Comparison of ENCODE assay signal across 8 mouse cellular contexts in the genomic region with DNA sequence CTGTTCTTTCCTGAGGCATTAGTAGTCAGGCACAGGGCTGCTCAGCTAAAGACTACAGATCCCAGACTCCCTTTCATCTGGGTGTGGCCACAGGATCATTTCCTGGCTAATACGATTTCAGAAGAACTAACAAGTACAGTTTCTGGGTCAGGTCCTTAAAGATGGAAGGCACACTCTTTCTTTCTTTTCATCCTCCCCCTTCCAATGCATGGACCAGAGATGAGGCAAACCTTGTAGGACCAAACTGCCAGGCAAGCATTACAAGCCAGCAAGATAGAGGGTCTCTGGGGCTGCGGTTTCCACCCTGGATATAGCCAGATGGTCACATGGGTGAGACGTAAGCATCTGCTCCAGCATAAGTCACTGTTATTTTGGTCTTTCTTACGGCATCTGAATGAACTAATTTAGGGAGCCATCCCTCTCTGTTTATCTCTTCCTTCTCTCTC. TPM values are rescaled to one million over a fixed set of nuclear protein-coding genes. Genes with fewer than 3 reads are reported as not detected.
DNase-seq lines count a peak whose midpoint lies in the region; ATAC-seq and TF ChIP-seq lines count a peak whose summit lies in the region.
"Had no signal": no experiment of that assay in that cellular context is flagged by ENCODE, and none has a peak within 500 bp of the region (broad histone marks: within the 10 kb centered on the region; RNA-seq: fewer than 3 reads in every experiment).

No protein-coding gene starts in this region.

- TF ChIP-seq CTCF in left cerebral cortex, adult 2 months (IDR thresholded peaks at IDR 0.05): no peak

- intact Hi-C loops in left cerebral cortex, adult 2 months (cut with DNase I): no loop called here
- intact Hi-C loops in left cerebral cortex, postnatal 4 days (cut with DNase I): loop anchor here (5.0 to 10.0 kb wide), 2 partner anchors 107 to 330 kb away; no protein-coding TSS in a partner anchor

- peak overlapping the region; percentile 8; the same call in 1 of the 2 replicates for H3K9ac ChIP-seq in heart, embryonic 16.5 days (ENCODE audit: low read length)
- H3K9ac ChIP-seq in neural tube, embryonic 14.5 days (replicated peaks; ENCODE audit: low read depth, low read length): no peak overlapping the region

- H3K36me3 ChIP-seq in heart, embryonic 16.5 days (ENCODE audit: control insufficient read depth, insufficient read depth): no peaks in the 10 kb centered on the region
- H3K36me3 ChIP-seq in neural tube, embryonic 14.5 days (ENCODE audit: control insufficient read depth, insufficient read depth, low read length): no peaks in the 10 kb centered on the region

- peaks cover 16% of the 10 kb centered on the region for H3K4me1 ChIP-seq in heart, embryonic 16.5 days (ENCODE audit: control insufficient read depth, insufficient read depth, low read length)
- peaks cover 17% of the 10 kb centered on the region for H3K4me1 ChIP-seq in neural tube, embryonic 14.5 days (ENCODE audit: control insufficient read depth, insufficient read depth, low read length)

- WGBS in heart, embryonic 16.5 days: 38% methylated on average over 4 of the region's 4 CpGs
- 51% methylated on average over 4 of the region's 4 CpGs for WGBS in neural tube, embryonic 14.5 days

- peak overlapping the region; percentile 53 for H3K4me2 ChIP-seq in heart, embryonic 16.5 days (ENCODE audit: low read depth, low read length)
- H3K4me2 ChIP-seq in neural tube, embryonic 14.5 days (ENCODE audit: low read depth, low read length): peak overlapping the region; percentile 1; the same call in 1 of the 2 replicates

- no peak for ATAC-seq in heart, embryonic 16.5 days (replicated peaks; ENCODE audit: extremely low read depth, insufficient read depth, low FRiP score)
- ATAC-seq in neural tube, embryonic 14.5 days (ENCODE audit: low read depth): no peak
- ATAC-seq in activated CD4-positive, CD25-positive, alpha-beta regulatory T cell, adult 4 months: no peak

- H3K9me3 ChIP-seq in heart, embryonic 16.5 days (replicated peaks; ENCODE audit: control insufficient read depth, low read length): no peaks in the 10 kb centered on the region
- no peaks in the 10 kb centered on the region for H3K9me3 ChIP-seq in neural tube, embryonic 14.5 days (ENCODE audit: control insufficient read depth, low read length)

- no peaks in the 10 kb centered on the region for H3K27me3 ChIP-seq in heart, embryonic 16.5 days (ENCODE audit: control insufficient read depth, insufficient read depth, low read length)
- H3K27me3 ChIP-seq in neural tube, embryonic 14.5 days (ENCODE audit: control insufficient read depth, insufficient read depth, low read length): no peaks in the 10 kb centered on the region

- peak overlapping the region; percentile 37 for H3K4me3 ChIP-seq in left cerebral cortex, adult 2 months
- H3K4me3 ChIP-seq in heart, embryonic 16.5 days (ENCODE audit: low read length): peak overlapping the region; percentile 22
- no peak overlapping the region for H3K4me3 ChIP-seq in neural tube, embryonic 14.5 days (ENCODE audit: low read depth, low read length)

- H3K27ac ChIP-seq in left cerebral cortex, adult 2 months: peak overlapping the region; percentile 75
- H3K27ac ChIP-seq in heart, embryonic 16.5 days (ENCODE audit: low read length): no peak overlapping the region
- no peak overlapping the region for H3K27ac ChIP-seq in neural tube, embryonic 14.5 days (ENCODE audit: low read depth, low read length)

- DNase-seq in left cerebral cortex, adult 2 months (ENCODE audit: extremely low spot score in 1 of 2, low spot score in 2 of 2): peak in 1 of 2 experiments; percentile 49
- no peak for DNase-seq in left cerebral cortex, postnatal 4 days
- peak; percentile 50 to 55 for DNase-seq in cerebellum, postnatal 25 days
- DNase-seq in adrenal gland, adult 18-20 months (ENCODE audit: low spot score in 2 of 2): no peak
- DNase-seq: kidney, adult 18-20 months had no signal

RNA-seq across cellular contexts. Expression of gene Cd276, which starts 10.3 kb away (rescaled TPM):
- total RNA-seq in left cerebral cortex, adult 2 months (2021): 1 to 10 TPM; 7.3 to 8.0 TPM
- 10 to 100 TPM; 30.4 to 36.3 TPM for total RNA-seq in left cerebral cortex, postnatal 4 days (2021)
- polyA plus RNA-seq in heart, embryonic 16.5 days (2015; fragmentation: Nextera tagmentation; extraction: Ambion mirVana): 24.1 and 24.5 TPM in 2 replicates
- 36.0 and 42.2 TPM in 2 replicates for polyA plus RNA-seq in neural tube, embryonic 14.5 days (2014; fragmentation: Nextera tagmentation; extraction: Ambion mirVana)
- total RNA-seq in adrenal gland, adult 18-20 months (2021): 1 to 10 TPM; 7.0 to 8.1 TPM
- polyA plus RNA-seq in activated CD4-positive, CD25-positive, alpha-beta regulatory T cell, adult 4 months (2017; shearing (Covaris generic)): not detected

RNA-seq across cellular contexts. Expression of gene Nptn, which starts 37.1 kb away (rescaled TPM):
- 100 to 1,000 TPM; 951 to 958 TPM for total RNA-seq in left cerebral cortex, adult 2 months (2021)
- total RNA-seq in left cerebral cortex, postnatal 4 days (2021): 100 to 1,000 TPM; 403 to 462 TPM
- polyA plus RNA-seq in heart, embryonic 16.5 days (2015; fragmentation: Nextera tagmentation; extraction: Ambion mirVana): 110 and 124 TPM in 2 replicates
- 220 and 255 TPM in 2 replicates for polyA plus RNA-seq in neural tube, embryonic 14.5 days (2014; fragmentation: Nextera tagmentation; extraction: Ambion mirVana)
- 100 to 1,000 TPM; 154 to 157 TPM for total RNA-seq in adrenal gland, adult 18-20 months (2021)
- polyA plus RNA-seq in activated CD4-positive, CD25-positive, alpha-beta regulatory T cell, adult 4 months (2017; shearing (Covaris generic)): 100 to 1,000 TPM; 106 to 119 TPM

RNA-seq across cellular contexts. Expression of gene Insyn1, which starts 56.5 kb away (rescaled TPM):
- total RNA-seq in left cerebral cortex, adult 2 months (2021): 100 to 1,000 TPM; 214 to 230 TPM
- total RNA-seq in left cerebral cortex, postnatal 4 days (2021): 10 to 100 TPM; 81.2 to 83.5 TPM
- 0.54 and 0.66 TPM in 2 replicates for polyA plus RNA-seq in heart, embryonic 16.5 days (2015; fragmentation: Nextera tagmentation; extraction: Ambion mirVana)
- 11.2 and 12.8 TPM in 2 replicates for polyA plus RNA-seq in neural tube, embryonic 14.5 days (2014; fragmentation: Nextera tagmentation; extraction: Ambion mirVana)
- 10 to 100 TPM; 10.6 to 12.0 TPM for total RNA-seq in adrenal gland, adult 18-20 months (2021)
- not detected for polyA plus RNA-seq in activated CD4-positive, CD25-positive, alpha-beta regulatory T cell, adult 4 months (2017; shearing (Covaris generic))

Comparison
In these comparisons a context has a peak if more than half of its experiments do, and no peak if none do; other contexts are left out.
1. DNase-seq: peak in cerebellum, postnatal 25 days (2 of 2); none in left cerebral cortex, postnatal 4 days (single experiment) and adrenal gland, adult 18-20 months (0 of 2).
2. RNA of gene Insyn1, which starts 56.5 kb away (total RNA-seq): 214 to 230 TPM in left cerebral cortex, adult 2 months and 81.2 to 83.5 TPM in left cerebral cortex, postnatal 4 days; 10.6 to 12.0 TPM in adrenal gland, adult 18-20 months; every median in the first group is over 4 times any median in the second.